Mouse (Mus musculus) heart, embryonic 10.5 days (tissue): ENCODE measurements around the gene Neurl2. TPM values are rescaled to one million over a fixed set of nuclear protein-coding genes. Genes with fewer than 3 reads are reported as not detected.
"Not testable (repeated sequence)": the region's sequence is repeated elsewhere in the genome, so short reads cannot be mapped to it uniquely, and the experiment has no call there.

Source experiments
- DNase-seq: peaks from one replicate; pipeline ENCODE4 v3.0.0-alpha.2; 2017; ENCODE audit warnings: low spot score
- H3K27ac ChIP-seq: fragments of 300-500 bp; sonication (generic); 2 replicates; pipeline ENCODE4 v1.5.1; 2016; ENCODE audit warnings: mild to moderate bottlenecking
- H3K27me3 ChIP-seq: fragments of 300-500 bp; sonication (generic); 2 replicates; pipeline ENCODE4 v1.6.1; 2016; ENCODE audit warnings: mild to moderate bottlenecking; ENCODE audit not compliant: poor library complexity, insufficient read depth, severe bottlenecking
- H3K36me3 ChIP-seq: fragments of 300-500 bp; sonication (generic); 2 replicates; pipeline ENCODE4 v1.6.1; 2016; ENCODE audit warnings: mild to moderate bottlenecking, moderate library complexity
- H3K4me1 ChIP-seq: fragments of 300-500 bp; sonication (generic); 2 replicates; pipeline ENCODE4 v1.6.1; 2016; ENCODE audit warnings: mild to moderate bottlenecking
- H3K4me3 ChIP-seq: fragments of 300-500 bp; sonication (generic); 2 replicates; pipeline ENCODE4 v1.5.1; 2016; ENCODE audit warnings: mild to moderate bottlenecking, moderate library complexity
- H3K9me3 ChIP-seq: fragments of 300-500 bp; sonication (generic); 2 replicates; pipeline ENCODE4 v1.6.1; 2016; ENCODE audit warnings: mild to moderate bottlenecking, moderate library complexity
- WGBS: fragments of 180-500 bp; shearing (Covaris S2); methylation state at CpG from one replicate; pipeline ENCODE4 v1.1.7; 2016; 5-methylcytosine and 5-hydroxymethylcytosine counted together
- polyA plus RNA-seq: library from polyadenylated mRNA; unstranded; fragments of >200 nt; fragmentation: Nextera tagmentation; extraction: Ambion mirVana; gene quantifications from 2 replicates; pipeline ENCODE4 v1.2.1, GENCODE M21; 2016

Gene Neurl2
- polyA plus RNA-seq, 1 experiment from 2014 or later: 28.2 TPM

- H3K4me1 ChIP-seq: peaks cover 16% of the 10 kb centered on the region
- H3K9me3 ChIP-seq: no peaks in the 10 kb centered on the region
- WGBS: 87% methylated on average over 13 of the region's 13 CpGs
- peaks cover 69% of the 10 kb centered on the region for H3K36me3 ChIP-seq
- no peak overlapping the region for H3K27ac ChIP-seq
- DNase-seq: no peak
- H3K27me3 ChIP-seq: no peaks in the 10 kb centered on the region
- no peak overlapping the region for H3K4me3 ChIP-seq
These were observed 32.8 kb downstream of the Neurl2 start for GRCm38 (mm10) chr2:164800252-164801004.

GRCm38 (mm10) chr2:164798554-164798953 is 34.7 kb downstream of the Neurl2 start:
- H3K9me3 ChIP-seq, DNase-seq, H3K4me3 ChIP-seq, H3K27ac ChIP-seq, H3K27me3 ChIP-seq: not testable (repeated sequence)
- 80% methylated on average over 6 of the region's 6 CpGs for WGBS
- peaks cover 80% of the 10 kb centered on the region for H3K36me3 ChIP-seq
- H3K4me1 ChIP-seq: peaks cover 14% of the 10 kb centered on the region

GRCm38 (mm10) chr2:164795868-164796267 is 37.4 kb downstream of the Neurl2 start:
- WGBS: 89% methylated on average over 4 of the region's 4 CpGs
- H3K4me1 ChIP-seq: peaks cover 22% of the 10 kb centered on the region
- H3K27me3 ChIP-seq: no peaks in the 10 kb centered on the region
- H3K4me3 ChIP-seq: no peak overlapping the region
- H3K9me3 ChIP-seq: no peaks in the 10 kb centered on the region
- peaks cover 83% of the 10 kb centered on the region for H3K36me3 ChIP-seq
- DNase-seq: no peak
- no peak overlapping the region for H3K27ac ChIP-seq

GRCm38 (mm10) chr2:164794293-164794692 is 39.0 kb downstream of the Neurl2 start:
- Histone ChIP-seq H3K27me3 (no peaks in the 10 kb centered on the region), H3K4me3 (no peak overlapping the region), H3K4me1 (peaks cover 22% of the 10 kb centered on the region), H3K9me3 (no peaks in the 10 kb centered on the region), H3K27ac (no peak overlapping the region), H3K36me3 (peaks cover 81% of the 10 kb centered on the region)
- WGBS: 41% methylated on average over 5 of the region's 5 CpGs
- peak; percentile 89 for DNase-seq

GRCm38 (mm10) chr2:164793772-164794171 is 39.5 kb downstream of the Neurl2 start:
- Histone ChIP-seq H3K27ac (peak overlapping the region; percentile 77), H3K4me1 (peaks cover 25% of the 10 kb centered on the region), H3K9me3 (no peaks in the 10 kb centered on the region), H3K36me3 (peaks cover 79% of the 10 kb centered on the region), H3K4me3 (no peak overlapping the region), H3K27me3 (no peaks in the 10 kb centered on the region)
- 81% methylated on average over 2 of the region's 2 CpGs for WGBS
- no peak for DNase-seq

GRCm38 (mm10) chr2:164793236-164793635 is 40.0 kb downstream of the Neurl2 start:
- 54% methylated on average over 3 of the region's 3 CpGs for WGBS
- Histone ChIP-seq H3K36me3 (peaks cover 80% of the 10 kb centered on the region), H3K27me3 (no peaks in the 10 kb centered on the region), H3K27ac (peak overlapping the region; percentile 77), H3K4me3 (no peak overlapping the region), H3K9me3 (no peaks in the 10 kb centered on the region), H3K4me1 (peaks cover 30% of the 10 kb centered on the region)
- no peak for DNase-seq

- 87% methylated on average over 12 of the region's 12 CpGs for WGBS
- no peak for DNase-seq
- Histone ChIP-seq H3K36me3 (peaks cover 75% of the 10 kb centered on the region), H3K27ac (peak overlapping the region; percentile 77; the same call in 1 of the 2 replicates), H3K4me1 (peaks cover 32% of the 10 kb centered on the region), H3K9me3 (no peaks in the 10 kb centered on the region), H3K27me3 (no peaks in the 10 kb centered on the region), H3K4me3 (no peak overlapping the region)
These were observed 40.7 kb downstream of the Neurl2 start for GRCm38 (mm10) chr2:164792400-164793190.

GRCm38 (mm10) chr2:164791841-164792261 is 41.4 kb downstream of the Neurl2 start:
- DNase-seq: no peak
- peaks cover 36% of the 10 kb centered on the region for H3K4me1 ChIP-seq
- no peak overlapping the region for H3K4me3 ChIP-seq
- H3K36me3 ChIP-seq: peaks cover 70% of the 10 kb centered on the region
- H3K27ac ChIP-seq: peak overlapping the region; percentile 22; the same call in 1 of the 2 replicates
- H3K27me3 ChIP-seq: no peaks in the 10 kb centered on the region
- WGBS: 95% methylated on average over 18 of the region's 18 CpGs
- H3K9me3 ChIP-seq: no peaks in the 10 kb centered on the region

- H3K36me3 ChIP-seq: peaks cover 56% of the 10 kb centered on the region
- H3K27me3 ChIP-seq: no peaks in the 10 kb centered on the region
- no peak overlapping the region for H3K4me3 ChIP-seq
- H3K9me3 ChIP-seq: no peaks in the 10 kb centered on the region
- no peak for DNase-seq
- H3K27ac ChIP-seq: no peak overlapping the region
- peaks cover 46% of the 10 kb centered on the region for H3K4me1 ChIP-seq
- 74% methylated on average over 4 of the region's 4 CpGs for WGBS
These were observed 42.8 kb downstream of the Neurl2 start for GRCm38 (mm10) chr2:164790451-164790850.

- H3K27me3 ChIP-seq: no peaks in the 10 kb centered on the region
- 47% methylated on average over 4 of the region's 4 CpGs for WGBS
These were observed 44.8 kb downstream of the Neurl2 start for GRCm38 (mm10) chr2:164788411-164788810.

GRCm38 (mm10) chr2:164787779-164788178 is 45.5 kb downstream of the Neurl2 start:
- Histone ChIP-seq H3K4me1 (peaks cover 39% of the 10 kb centered on the region), H3K36me3 (peaks cover 40% of the 10 kb centered on the region), H3K4me3 (no peak overlapping the region), H3K9me3 (no peaks in the 10 kb centered on the region), H3K27me3 (no peaks in the 10 kb centered on the region), H3K27ac (no peak overlapping the region)
- 88% methylated on average over 10 of the region's 10 CpGs for WGBS
- no peak for DNase-seq

More at GRCm38 (mm10) chr2:164788411-164788810, 44.8 kb downstream of the Neurl2 start:
- H3K27ac ChIP-seq: no peak overlapping the region
- H3K9me3 ChIP-seq: no peaks in the 10 kb centered on the region
- H3K4me1 ChIP-seq: peaks cover 46% of the 10 kb centered on the region
- no peak overlapping the region for H3K4me3 ChIP-seq
- peaks cover 44% of the 10 kb centered on the region for H3K36me3 ChIP-seq
- DNase-seq: no peak

- H3K4me3 ChIP-seq: peak overlapping the region; percentile 82
- no peaks in the 10 kb centered on the region for H3K27me3 ChIP-seq
- 82% methylated on average over 3 of the region's 3 CpGs for WGBS
- no peak for DNase-seq
- H3K4me1 ChIP-seq: peaks cover 35% of the 10 kb centered on the region
- H3K36me3 ChIP-seq: peaks cover 32% of the 10 kb centered on the region
- H3K27ac ChIP-seq: peak overlapping the region; percentile 94
- no peaks in the 10 kb centered on the region for H3K9me3 ChIP-seq
These were observed 46.2 kb downstream of the Neurl2 start for GRCm38 (mm10) chr2:164787032-164787431.

GRCm38 (mm10) chr2:164786388-164786885 is 46.8 kb downstream of the Neurl2 start:
- Histone ChIP-seq H3K9me3 (no peaks in the 10 kb centered on the region), H3K36me3 (peaks cover 26% of the 10 kb centered on the region), H3K4me3 (peak overlapping the region; percentile 82), H3K27me3 (no peaks in the 10 kb centered on the region), H3K4me1 (peaks cover 31% of the 10 kb centered on the region), H3K27ac (peak overlapping the region; percentile 94)
- no peak for DNase-seq
- WGBS: 5% methylated on average over 15 of the region's 15 CpGs
